Mouse (Mus musculus): ENCODE data around the gene Trim31.
A peak's percentile ranks its signal among the peaks of the same experiment; 100 is the strongest.

The Trim31 gene

GRCm38 (mm10) chr17:36944121-36944775 is 46.3 kb downstream of the Trim31 start:
- peak; percentile 50 for DNase-seq (ENCODE audit: low spot score)

GRCm38 (mm10) chr17:36947051-36947819 is 49.3 kb downstream of the Trim31 start:
- DNase-seq (ENCODE audit: low spot score) = peak; percentile 76

GRCm38 (mm10) chr17:36948286-36948685 is 50.4 kb downstream of the Trim31 start:
- DNase-seq (ENCODE audit: low spot score) = no peak

GRCm38 (mm10) chr17:36949265-36949664 is 51.3 kb downstream of the Trim31 start:
- DNase-seq (ENCODE audit: low spot score) = no peak

GRCm38 (mm10) chr17:36950981-36951947 is 53.3 kb downstream of the Trim31 start, which contains the start of gene Ppp1r11:
Gene Ppp1r11 (minus strand): TSS chr17:36951741.
- peak; percentile 99 for DNase-seq (ENCODE audit: low spot score)

- no peak for DNase-seq (ENCODE audit: low spot score)
These were observed 54.7 kb downstream of the Trim31 start for GRCm38 (mm10) chr17:36952631-36953030.

GRCm38 (mm10) chr17:36953062-36953461 is 55.1 kb downstream of the Trim31 start:
- no peak for DNase-seq (ENCODE audit: low spot score)

- DNase-seq (ENCODE audit: low spot score) = peak; percentile 99
These were observed 60.3 kb downstream of the Trim31 start, which contains the start of the genes Znrd1 and Znrd1as for GRCm38 (mm10) chr17:36957999-36958743. Gene Znrd1 (minus strand): TSS chr17:36958559. Gene Znrd1as (plus strand): TSS chr17:36958592.

GRCm38 (mm10) chr17:36958884-36959283 is 61.0 kb downstream of the Trim31 start:
- DNase-seq (ENCODE audit: low spot score) = no peak
